Mouse (Mus musculus) lung, adult 2 months (tissue): ENCODE data around the gene Kynu.

Experiments
- CTCF ChIP-seq: fragments of 200-500 bp; IDR thresholded peaks from 2 replicates; pipeline ENCODE4 v1.5.1; 2011; ENCODE audit warnings: mild to moderate bottlenecking, low read length, control low read depth; ENCODE audit not compliant: insufficient read depth
- POLR2A ChIP-seq: fragments of 200-500 bp; IDR thresholded peaks from 2 replicates; pipeline ENCODE4 v1.6.1; 2011; ENCODE audit warnings: low read depth, mild to moderate bottlenecking, control low read depth, low read length, borderline replicate concordance; ENCODE audit errors: extremely low read depth

DNA sequence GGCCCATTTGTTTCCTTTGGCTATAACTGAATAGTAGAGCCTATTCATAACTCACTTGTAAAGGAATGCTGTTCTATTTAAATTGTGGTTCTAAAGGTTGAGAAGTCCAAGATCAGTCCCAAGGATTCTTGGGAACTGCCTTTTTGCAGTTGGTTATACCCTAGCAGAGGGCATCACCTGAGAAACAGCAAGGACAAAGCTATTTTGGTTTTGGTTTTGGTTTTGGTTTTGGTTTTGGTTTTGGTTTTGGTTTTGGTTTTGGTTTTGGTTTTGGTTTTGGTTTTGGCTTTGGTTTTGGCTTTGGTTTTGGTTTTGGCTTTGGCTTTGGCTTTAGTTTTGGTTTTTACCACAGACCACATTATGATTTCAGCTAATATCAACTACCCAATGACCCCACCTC is 66.0 kb downstream of the Kynu start:
- TF ChIP-seq CTCF (no peak), POLR2A (no peak)
